Mouse (Mus musculus) stomach, embryonic 14.5 days (tissue): ENCODE measurements around the gene Katnb1. TPM values are rescaled to one million over a fixed set of nuclear protein-coding genes. Genes with fewer than 3 reads are reported as not detected.
A peak's percentile ranks its signal among the peaks of the same experiment; 100 is the strongest.

Experiments
- ATAC-seq: fragments of 200-750 bp; cut with Nextera tagmentation; 2 replicates; pipeline ENCODE4 v1.8.0; 2017; ENCODE audit warnings: low read depth, moderate TSS enrichment; ENCODE audit not compliant: insufficient number of reproducible peaks, insufficient read depth, low FRiP score
- H3K27ac ChIP-seq: fragments of 300-500 bp; sonication (generic); 2 replicates; pipeline ENCODE4 v1.5.1; 2014; ENCODE audit warnings: mild to moderate bottlenecking, low read length, moderate library complexity, mixed read lengths
- H3K27me3 ChIP-seq: fragments of 300-500 bp; sonication (generic); 2 replicates; pipeline ENCODE4 v1.6.1; 2014; ENCODE audit warnings: low read length, control low read depth, mixed read lengths; ENCODE audit not compliant: control insufficient read depth, insufficient read depth
- H3K36me3 ChIP-seq: fragments of 300-500 bp; sonication (generic); 2 replicates; pipeline ENCODE4 v1.6.1; 2014; ENCODE audit warnings: mild to moderate bottlenecking, control low read depth, low read length, moderate library complexity, mixed read lengths; ENCODE audit not compliant: control insufficient read depth, insufficient read depth
- H3K4me1 ChIP-seq: fragments of 300-500 bp; sonication (generic); 2 replicates; pipeline ENCODE4 v1.6.1; 2014; ENCODE audit warnings: low read length, control low read depth, mixed read lengths; ENCODE audit not compliant: control insufficient read depth, insufficient read depth
- H3K4me2 ChIP-seq: fragments of 300-500 bp; sonication (generic); replicated peaks from 2 replicates; pipeline ENCODE4 v1.6.1; 2014; ENCODE audit warnings: low read depth, low read length, control low read depth
- H3K4me3 ChIP-seq: fragments of 300-500 bp; sonication (generic); 2 replicates; pipeline ENCODE4 v1.5.1; 2014; ENCODE audit warnings: low read depth, low read length, control low read depth
- H3K9ac ChIP-seq: fragments of 300-500 bp; sonication (generic); replicated peaks from 2 replicates; pipeline ENCODE4 v1.6.1; 2014; ENCODE audit warnings: low read depth, mild to moderate bottlenecking, control low read depth, low read length, moderate library complexity, mixed read lengths
- H3K9me3 ChIP-seq: fragments of 300-500 bp; sonication (generic); 2 replicates; pipeline ENCODE4 v1.6.1; 2016; ENCODE audit warnings: low read depth, low read length, control low read depth; ENCODE audit not compliant: control insufficient read depth
- WGBS: fragments of 180-500 bp; shearing (Covaris S2); extraction: QIAGEN DNeasy Blood & Tissue Kit; methylation state at CpG from one replicate; pipeline ENCODE4 v1.1.7; 2014; 5-methylcytosine and 5-hydroxymethylcytosine counted together
- polyA plus RNA-seq: library from polyadenylated mRNA; unstranded; fragments of >200 nt; fragmentation: Nextera tagmentation; extraction: Ambion mirVana; gene quantifications from 2 replicates; pipeline ENCODE4 v1.2.1, GENCODE M21; 2014

Gene Katnb1
- polyA plus RNA-seq, 1 experiment from 2014 or later, result 17.9 TPM

DNA sequence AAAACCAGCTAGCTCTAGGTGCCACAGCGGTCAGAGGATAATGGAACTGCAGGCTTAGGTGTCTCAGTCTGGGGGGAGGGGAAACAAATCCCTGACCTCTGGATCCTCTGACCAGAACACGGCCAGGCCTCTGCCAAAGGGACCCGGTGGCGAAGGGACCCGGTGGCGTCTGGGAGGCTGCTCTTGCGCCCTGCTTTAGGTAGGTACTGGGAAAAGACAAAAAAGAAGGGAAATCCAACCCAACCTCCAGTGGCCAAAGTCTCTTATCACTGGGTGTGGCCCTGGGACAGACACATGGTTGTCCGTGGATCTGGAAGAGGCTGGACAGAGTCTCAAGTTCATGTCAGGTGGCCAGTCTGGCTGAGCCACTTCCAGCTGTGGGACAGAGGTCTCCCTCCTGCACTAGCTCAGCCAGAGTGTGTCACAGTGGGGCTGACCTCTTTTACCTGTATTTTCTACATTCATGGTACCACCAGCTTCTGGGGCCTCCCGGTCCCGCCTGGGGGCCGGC is 47.8 kb downstream of the Katnb1 start:
- H3K27ac ChIP-seq, result no peak overlapping the region
- H3K36me3 ChIP-seq, result peaks cover 6% of the 10 kb centered on the region; the same call in 1 of the 2 replicates
- H3K4me3 ChIP-seq, result no peak overlapping the region
- no peaks in the 10 kb centered on the region for H3K9me3 ChIP-seq
- H3K27me3 ChIP-seq, result no peaks in the 10 kb centered on the region
- 90% methylated on average over 11 of the region's 11 CpGs for WGBS
- no peak for ATAC-seq
- H3K4me2 ChIP-seq, result no peak overlapping the region
- no peak overlapping the region for H3K9ac ChIP-seq
- 0 out of 2 replicates have a peak, but pooled peaks cover 3% of the 10 kb centered on the region for H3K4me1 ChIP-seq

DNA sequence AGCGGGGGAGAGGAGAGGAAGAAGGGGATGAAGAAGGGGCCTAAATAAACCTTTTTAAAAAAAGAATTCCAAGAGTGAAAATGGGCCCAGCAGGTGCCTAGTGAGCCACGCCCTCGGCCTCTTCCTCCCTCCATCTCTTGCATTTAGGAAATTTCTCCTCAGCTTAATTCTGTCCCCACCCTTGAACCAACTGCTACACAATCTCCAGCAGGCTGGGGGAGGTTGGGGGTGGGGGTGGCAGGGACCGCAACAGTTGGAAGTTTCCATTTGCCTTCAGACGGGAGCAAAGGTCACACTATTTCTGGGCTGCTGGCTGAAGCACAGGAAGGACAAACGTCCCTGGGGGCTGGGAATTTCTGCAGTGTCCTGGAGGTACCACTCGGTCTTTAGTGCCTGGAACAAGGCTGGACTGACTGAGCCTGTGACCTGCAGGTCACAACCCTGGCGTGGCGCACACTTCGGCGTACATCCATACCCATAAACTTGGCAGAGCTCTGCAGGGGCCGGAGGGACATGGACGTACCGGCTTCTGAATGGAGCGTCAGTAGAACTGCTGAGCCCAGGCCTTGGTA is 50.1 kb downstream of the Katnb1 start:
- no peak for ATAC-seq
- whole genome bisulfite sequencing, result 58% methylated on average over 15 of the region's 15 CpGs
- Histone ChIP-seq H3K27me3 (no peaks in the 10 kb centered on the region), H3K4me2 (no peak overlapping the region), H3K4me3 (no peak overlapping the region), H3K4me1 (0 out of 2 replicates have a peak, but pooled peaks cover 3% of the 10 kb centered on the region), H3K36me3 (peaks cover 3% of the 10 kb centered on the region; the same call in 1 of the 2 replicates), H3K9ac (no peak overlapping the region), H3K9me3 (no peaks in the 10 kb centered on the region), H3K27ac (no peak overlapping the region)

DNA sequence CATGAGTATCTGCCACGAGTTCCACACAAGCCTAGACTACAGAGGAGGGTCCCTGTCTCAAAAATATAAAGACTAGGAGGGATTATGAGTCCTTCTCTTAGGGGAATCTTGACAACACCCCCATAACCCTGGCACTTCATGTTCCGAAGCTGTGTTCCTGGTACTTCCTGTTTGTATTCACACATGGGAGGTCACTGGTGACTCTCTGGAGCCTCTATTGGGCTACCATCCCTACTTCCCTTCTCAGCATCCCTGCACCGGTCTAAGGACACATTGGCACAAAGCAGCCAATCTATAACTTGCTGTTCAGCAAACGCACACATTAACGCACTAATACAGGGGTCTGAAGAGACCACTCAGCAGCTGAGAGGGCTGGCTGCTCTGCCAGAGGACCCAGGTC is 51.0 kb downstream of the Katnb1 start:
- Histone ChIP-seq H3K4me1 (peaks cover 3% of the 10 kb centered on the region; the same call in 1 of the 2 replicates), H3K9ac (no peak overlapping the region), H3K27ac (no peak overlapping the region), H3K36me3 (peaks cover 3% of the 10 kb centered on the region; the same call in 1 of the 2 replicates), H3K9me3 (no peaks in the 10 kb centered on the region), H3K4me2 (no peak overlapping the region), H3K4me3 (no peak overlapping the region), H3K27me3 (no peaks in the 10 kb centered on the region; the same call in 1 of the 2 replicates)
- ATAC-seq, result no peak
- WGBS, result 81% methylated on average over 5 of the region's 5 CpGs

- no peaks in the 10 kb centered on the region for H3K9me3 ChIP-seq
- H3K27me3 ChIP-seq, result no peaks in the 10 kb centered on the region; the same call in 1 of the 2 replicates
- ATAC-seq, result no peak
- H3K4me3 ChIP-seq, result no peak overlapping the region
- no peak overlapping the region for H3K9ac ChIP-seq
- H3K36me3 ChIP-seq, result peaks cover 3% of the 10 kb centered on the region; the same call in 1 of the 2 replicates
- no peak overlapping the region for H3K4me2 ChIP-seq
- WGBS, result 77% methylated on average over 2 of the region's 2 CpGs
- peaks cover 23% of the 10 kb centered on the region for H3K4me1 ChIP-seq
- no peak overlapping the region for H3K27ac ChIP-seq
These were observed 53.2 kb downstream of the Katnb1 start for GRCm38 (mm10) chr8:95134186-95134585.

DNA sequence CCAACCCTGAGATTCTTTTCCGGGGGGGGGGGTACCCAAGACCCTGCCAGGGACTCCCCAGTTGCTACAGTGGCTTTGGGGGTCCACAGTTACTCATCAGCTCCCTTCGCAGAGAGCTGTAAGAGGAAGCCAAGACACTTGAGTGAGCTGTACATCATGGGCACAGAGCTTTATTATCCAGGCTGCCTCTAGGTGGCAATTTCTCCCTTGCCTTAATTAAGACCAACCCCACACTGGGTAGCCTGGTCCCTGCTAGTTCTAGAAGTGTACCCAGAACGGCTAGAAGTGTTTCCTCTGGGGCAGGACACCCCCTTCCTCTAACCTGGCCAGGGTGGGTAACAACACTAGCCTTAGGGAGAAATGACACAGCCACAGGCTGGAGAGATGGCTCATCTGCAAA is 54.3 kb downstream of the Katnb1 start:
- no peak overlapping the region for H3K9ac ChIP-seq
- H3K36me3 ChIP-seq, result peaks cover 3% of the 10 kb centered on the region; the same call in 1 of the 2 replicates
- no peaks in the 10 kb centered on the region for H3K9me3 ChIP-seq
- peaks cover 23% of the 10 kb centered on the region for H3K4me1 ChIP-seq
- H3K4me2 ChIP-seq, result no peak overlapping the region
- H3K4me3 ChIP-seq, result no peak overlapping the region
- 62% methylated on average over 3 of the region's 3 CpGs for WGBS
- no peaks in the 10 kb centered on the region; the same call in 1 of the 2 replicates for H3K27me3 ChIP-seq
- H3K27ac ChIP-seq, result no peak overlapping the region
- ATAC-seq, result no peak

DNA sequence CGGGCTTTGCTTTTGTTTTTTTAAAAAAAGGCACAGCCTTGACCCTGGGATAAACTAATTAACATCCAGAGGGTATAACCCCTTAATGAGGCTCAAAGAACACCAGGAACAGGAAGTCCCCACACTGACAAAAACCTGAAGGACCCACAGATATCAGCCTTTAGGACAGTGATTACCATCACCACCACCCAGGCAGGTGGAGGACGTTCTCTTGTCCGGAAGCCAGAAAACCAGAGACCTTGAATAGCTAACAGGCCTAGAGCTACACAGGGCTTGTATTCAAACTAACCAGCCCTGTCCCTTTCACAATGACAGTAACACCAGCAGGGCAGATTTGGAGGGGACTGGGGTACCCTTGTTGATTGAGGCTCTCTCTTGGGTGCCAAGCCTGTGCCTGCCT is 55.2 kb downstream of the Katnb1 start:
- Histone ChIP-seq H3K4me3 (no peak overlapping the region), H3K27me3 (no peaks in the 10 kb centered on the region; the same call in 1 of the 2 replicates), H3K9me3 (no peaks in the 10 kb centered on the region), H3K9ac (no peak overlapping the region), H3K27ac (no peak overlapping the region), H3K4me1 (peaks cover 26% of the 10 kb centered on the region), H3K4me2 (no peak overlapping the region), H3K36me3 (peaks cover 3% of the 10 kb centered on the region; the same call in 1 of the 2 replicates)
- 79% methylated on average over 3 of the region's 3 CpGs for WGBS
- no peak for ATAC-seq

DNA sequence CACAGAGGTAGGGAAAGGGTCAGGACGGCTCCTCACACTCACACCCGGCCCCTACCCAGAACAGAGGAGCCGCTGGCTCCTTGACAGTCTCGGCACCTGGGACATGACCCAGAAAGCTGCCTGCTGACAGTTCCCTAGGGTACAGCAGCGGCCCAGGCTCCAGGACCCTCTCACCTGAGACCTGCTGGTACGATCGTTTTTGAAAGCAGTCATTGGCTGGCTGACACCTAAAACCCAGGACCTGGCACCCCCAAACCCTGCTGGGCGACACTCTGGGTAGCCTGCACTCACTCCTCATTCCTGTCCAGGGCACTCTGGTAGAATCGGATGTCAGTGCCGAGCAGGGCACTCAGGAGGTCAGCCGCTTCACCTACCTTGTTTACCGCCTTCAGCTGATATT is 56.2 kb downstream of the Katnb1 start:
- no peaks in the 10 kb centered on the region; the same call in 1 of the 2 replicates for H3K27me3 ChIP-seq
- no peak overlapping the region; the same call in 1 of the 2 replicates for H3K27ac ChIP-seq
- WGBS, result 42% methylated on average over 12 of the region's 12 CpGs
- H3K36me3 ChIP-seq, result peaks cover 3% of the 10 kb centered on the region; the same call in 1 of the 2 replicates
- H3K4me1 ChIP-seq, result peaks cover 31% of the 10 kb centered on the region
- peak overlapping the region; percentile 29; the same call in 1 of the 2 replicates for H3K4me3 ChIP-seq
- H3K9me3 ChIP-seq, result no peaks in the 10 kb centered on the region
- H3K4me2 ChIP-seq, result peak overlapping the region; percentile 53
- H3K9ac ChIP-seq, result no peak overlapping the region
- no peak for ATAC-seq

GRCm38 (mm10) chr8:95137641-95138098 is 56.7 kb downstream of the Katnb1 start:
- H3K36me3 ChIP-seq, result peaks cover 1% of the 10 kb centered on the region; the same call in 1 of the 2 replicates
- peak overlapping the region; percentile 29 for H3K4me3 ChIP-seq
- 6% methylated on average over 28 of the region's 28 CpGs for WGBS
- no peaks in the 10 kb centered on the region; the same call in 1 of the 2 replicates for H3K27me3 ChIP-seq
- ATAC-seq, result peak; percentile 44
- no peaks in the 10 kb centered on the region for H3K9me3 ChIP-seq
- H3K9ac ChIP-seq, result peak overlapping the region; percentile 38; the same call in 1 of the 2 replicates
- H3K4me2 ChIP-seq, result peak overlapping the region; percentile 53
- H3K4me1 ChIP-seq, result peaks cover 33% of the 10 kb centered on the region
- no peak overlapping the region; the same call in 1 of the 2 replicates for H3K27ac ChIP-seq
